Mouse (Mus musculus) heart, embryonic 12.5 days (tissue): ENCODE results near the gene Dis3l. TPM values are rescaled to one million over a fixed set of nuclear protein-coding genes. Genes with fewer than 3 reads are reported as not detected.
"Not testable (repeated sequence)": the region's sequence is repeated elsewhere in the genome, so short reads cannot be mapped to it uniquely, and the experiment has no call there.

ENCODE experiments used
- ATAC-seq: fragments of 200-750 bp; cut with Nextera tagmentation; 2 replicates; pipeline ENCODE4 v1.8.0; 2017; ENCODE audit warnings: moderate TSS enrichment, moderate library complexity; ENCODE audit not compliant: insufficient number of reproducible peaks, low FRiP score
- H3K27ac ChIP-seq: fragments of 300-500 bp; sonication (generic); 2 replicates; pipeline ENCODE4 v1.5.1; 2016; ENCODE audit warnings: mild to moderate bottlenecking, moderate library complexity; ENCODE audit not compliant: poor library complexity, severe bottlenecking
- H3K27me3 ChIP-seq: fragments of 300-500 bp; sonication (generic); replicated peaks from 2 replicates; pipeline ENCODE4 v1.6.1; 2016; ENCODE audit warnings: mild to moderate bottlenecking, moderate library complexity
- H3K36me3 ChIP-seq: fragments of 300-500 bp; sonication (generic); 2 replicates; pipeline ENCODE4 v1.6.1; 2016; ENCODE audit warnings: mild to moderate bottlenecking, moderate library complexity
- H3K4me1 ChIP-seq: fragments of 300-500 bp; sonication (generic); replicated peaks from 2 replicates; pipeline ENCODE4 v1.6.1; 2016; ENCODE audit warnings: mild to moderate bottlenecking
- H3K4me2 ChIP-seq: fragments of 300-500 bp; sonication (generic); 2 replicates; pipeline ENCODE4 v1.6.1; 2016; ENCODE audit warnings: mild to moderate bottlenecking, moderate library complexity
- H3K4me3 ChIP-seq: fragments of 300-500 bp; sonication (generic); 2 replicates; pipeline ENCODE4 v1.5.1; 2016; ENCODE audit warnings: mild to moderate bottlenecking
- H3K9ac ChIP-seq: fragments of 300-500 bp; sonication (generic); 2 replicates; pipeline ENCODE4 v1.6.1; 2016; ENCODE audit warnings: mild to moderate bottlenecking, moderate library complexity
- H3K9me3 ChIP-seq: fragments of 300-500 bp; sonication (generic); replicated peaks from 2 replicates; pipeline ENCODE4 v1.6.1; 2016; ENCODE audit warnings: mild to moderate bottlenecking, moderate library complexity
- WGBS: fragments of 180-500 bp; shearing (Covaris S2); methylation state at CpG from one replicate; pipeline ENCODE4 v1.1.7; 2016; 5-methylcytosine and 5-hydroxymethylcytosine counted together
- polyA plus RNA-seq: library from polyadenylated mRNA; unstranded; fragments of >200 nt; fragmentation: Nextera tagmentation; extraction: Ambion mirVana; gene quantifications from 2 replicates; pipeline ENCODE4 v1.2.1, GENCODE M21; 2016

Dis3l gene
- polyA plus RNA-seq, 1 experiment from 2014 or later: 21.2 TPM

- no peaks in the 10 kb centered on the region for H3K27me3 ChIP-seq
- no peak overlapping the region for H3K4me3 ChIP-seq
- H3K9ac ChIP-seq: no peak overlapping the region
- H3K9me3 ChIP-seq: no peaks in the 10 kb centered on the region
- no peaks in the 10 kb centered on the region for H3K36me3 ChIP-seq
- 56% methylated on average over 8 of the region's 8 CpGs for WGBS
- peaks cover 8% of the 10 kb centered on the region for H3K4me1 ChIP-seq
- ATAC-seq: no peak
- H3K27ac ChIP-seq: no peak overlapping the region
- no peak overlapping the region for H3K4me2 ChIP-seq
Measured at GRCm38 (mm10) chr9:64277706-64278105, 63.4 kb downstream of the Dis3l start.

GRCm38 (mm10) chr9:64274919-64275318, 66.2 kb downstream of the Dis3l start:
- ATAC-seq: no peak
- H3K4me2 ChIP-seq: no peak overlapping the region
- H3K9ac ChIP-seq: no peak overlapping the region
- H3K27me3 ChIP-seq: no peaks in the 10 kb centered on the region
- no peak overlapping the region for H3K27ac ChIP-seq
- WGBS: 62% methylated on average over 1 of the region's 1 CpGs
- H3K4me1 ChIP-seq: no peaks in the 10 kb centered on the region
- H3K9me3 ChIP-seq: no peaks in the 10 kb centered on the region
- H3K36me3 ChIP-seq: no peaks in the 10 kb centered on the region
- no peak overlapping the region for H3K4me3 ChIP-seq

GRCm38 (mm10) chr9:64274291-64274690, 66.8 kb downstream of the Dis3l start:
- no peak overlapping the region for H3K27ac ChIP-seq
- H3K9me3 ChIP-seq: no peaks in the 10 kb centered on the region
- no peaks in the 10 kb centered on the region for H3K27me3 ChIP-seq
- no peak overlapping the region for H3K4me3 ChIP-seq
- H3K36me3 ChIP-seq: no peaks in the 10 kb centered on the region
- H3K4me1 ChIP-seq: no peaks in the 10 kb centered on the region
- H3K9ac ChIP-seq: no peak overlapping the region
- no peak overlapping the region for H3K4me2 ChIP-seq
- WGBS: 70% methylated on average over 4 of the region's 4 CpGs
- no peak for ATAC-seq

GRCm38 (mm10) chr9:64273757-64274156, 67.3 kb downstream of the Dis3l start:
- WGBS: 70% methylated on average over 4 of the region's 4 CpGs
- no peaks in the 10 kb centered on the region for H3K4me1 ChIP-seq

GRCm38 (mm10) chr9:64272611-64273010, 68.5 kb downstream of the Dis3l start:
- Histone ChIP-seq H3K9me3 (no peaks in the 10 kb centered on the region), H3K36me3 (no peaks in the 10 kb centered on the region), H3K4me1 (no peaks in the 10 kb centered on the region), H3K4me2 (no peak overlapping the region), H3K9ac (no peak overlapping the region), H3K27ac (no peak overlapping the region), H3K4me3 (no peak overlapping the region), H3K27me3 (no peaks in the 10 kb centered on the region)
- WGBS: 32% methylated on average over 7 of the region's 7 CpGs
- ATAC-seq: no peak

More at GRCm38 (mm10) chr9:64273757-64274156, 67.3 kb downstream of the Dis3l start:
- Histone ChIP-seq H3K36me3 (no peaks in the 10 kb centered on the region), H3K27ac (no peak overlapping the region), H3K9me3 (no peaks in the 10 kb centered on the region), H3K9ac (no peak overlapping the region), H3K4me3 (no peak overlapping the region), H3K27me3 (no peaks in the 10 kb centered on the region), H3K4me2 (no peak overlapping the region)
- ATAC-seq: no peak

GRCm38 (mm10) chr9:64271249-64271648, 69.8 kb downstream of the Dis3l start:
- no peak overlapping the region for H3K4me3 ChIP-seq
- H3K27me3 ChIP-seq: no peaks in the 10 kb centered on the region
- no peak overlapping the region for H3K9ac ChIP-seq
- no peak overlapping the region for H3K4me2 ChIP-seq
- H3K27ac ChIP-seq: no peak overlapping the region
- no peaks in the 10 kb centered on the region for H3K9me3 ChIP-seq
- H3K36me3 ChIP-seq: no peaks in the 10 kb centered on the region
- ATAC-seq: no peak
- WGBS: 56% methylated on average over 3 of the region's 3 CpGs
- no peaks in the 10 kb centered on the region for H3K4me1 ChIP-seq

GRCm38 (mm10) chr9:64268836-64269235, 72.3 kb downstream of the Dis3l start:
- not testable (repeated sequence) for ATAC-seq, H3K4me3 ChIP-seq, H3K9ac ChIP-seq, H3K36me3 ChIP-seq, H3K9me3 ChIP-seq, H3K4me2 ChIP-seq, H3K4me1 ChIP-seq, H3K27me3 ChIP-seq, H3K27ac ChIP-seq
- WGBS: 90% methylated on average over 8 of the region's 8 CpGs

- Histone ChIP-seq H3K4me2 (no peak overlapping the region), H3K4me3 (no peak overlapping the region), H3K9ac (0 out of 2 replicates have a peak overlapping the region, but pooled peaks have one; percentile 10), H3K27ac (no peak overlapping the region), H3K27me3 (no peaks in the 10 kb centered on the region), H3K36me3 (no peaks in the 10 kb centered on the region), H3K4me1 (no peaks in the 10 kb centered on the region), H3K9me3 (no peaks in the 10 kb centered on the region)
- WGBS: 74% methylated on average over 10 of the region's 10 CpGs
- no peak for ATAC-seq
Measured at GRCm38 (mm10) chr9:64268196-64268595, 72.9 kb downstream of the Dis3l start.

GRCm38 (mm10) chr9:64267231-64267630, 73.9 kb downstream of the Dis3l start:
- H3K9me3 ChIP-seq: no peaks in the 10 kb centered on the region
- no peaks in the 10 kb centered on the region for H3K4me1 ChIP-seq
- H3K27ac ChIP-seq: no peak overlapping the region
- ATAC-seq: no peak
- no peak overlapping the region for H3K9ac ChIP-seq
- WGBS: 95% methylated on average over 1 of the region's 1 CpGs
- no peak overlapping the region for H3K4me3 ChIP-seq
- H3K36me3 ChIP-seq: no peaks in the 10 kb centered on the region
- H3K4me2 ChIP-seq: no peak overlapping the region
- H3K27me3 ChIP-seq: no peaks in the 10 kb centered on the region

- no peaks in the 10 kb centered on the region for H3K27me3 ChIP-seq
- H3K4me1 ChIP-seq: no peaks in the 10 kb centered on the region
- H3K4me2 ChIP-seq: no peak overlapping the region
- no peak overlapping the region for H3K9ac ChIP-seq
- 0 out of 2 replicates have a peak, but pooled peaks cover 4% of the 10 kb centered on the region for H3K9me3 ChIP-seq
- no peak overlapping the region for H3K4me3 ChIP-seq
- H3K36me3 ChIP-seq: no peaks in the 10 kb centered on the region
- 37% methylated on average over 1 of the region's 1 CpGs for WGBS
- ATAC-seq: no peak
- no peak overlapping the region for H3K27ac ChIP-seq
Measured at GRCm38 (mm10) chr9:64264813-64265212, 76.3 kb downstream of the Dis3l start.

GRCm38 (mm10) chr9:64261023-64261422, 80.1 kb downstream of the Dis3l start:
- no peak overlapping the region for H3K4me2 ChIP-seq
- ATAC-seq: no peak
- no peaks in the 10 kb centered on the region for H3K4me1 ChIP-seq
- H3K27me3 ChIP-seq: no peaks in the 10 kb centered on the region
- no peaks in the 10 kb centered on the region for H3K36me3 ChIP-seq
- H3K9me3 ChIP-seq: 0 out of 2 replicates have a peak, but pooled peaks cover 4% of the 10 kb centered on the region
- no peak overlapping the region for H3K4me3 ChIP-seq
- H3K9ac ChIP-seq: no peak overlapping the region
- WGBS: 81% methylated on average over 4 of the region's 4 CpGs
- no peak overlapping the region for H3K27ac ChIP-seq

- Histone ChIP-seq H3K4me3 (no peak overlapping the region), H3K36me3 (no peaks in the 10 kb centered on the region), H3K27ac (no peak overlapping the region), H3K4me1 (no peaks in the 10 kb centered on the region), H3K4me2 (no peak overlapping the region), H3K27me3 (no peaks in the 10 kb centered on the region), H3K9ac (no peak overlapping the region), H3K9me3 (0 out of 2 replicates have a peak, but pooled peaks cover 4% of the 10 kb centered on the region)
- WGBS: 80% methylated on average over 5 of the region's 5 CpGs
- ATAC-seq: no peak
Measured at GRCm38 (mm10) chr9:64259906-64260305, 81.2 kb downstream of the Dis3l start.
